Mouse (Mus musculus) thymus, adult 18-20 months (tissue): ENCODE data around the gene Mfsd4a.

Experiments used
- DNase-seq, 2 experiments: peaks; one replicate each; pipeline ENCODE4 v3.0.0; 2022; ENCODE audit warnings: mixed read lengths in 2 of 2

Mfsd4a gene

DNA sequence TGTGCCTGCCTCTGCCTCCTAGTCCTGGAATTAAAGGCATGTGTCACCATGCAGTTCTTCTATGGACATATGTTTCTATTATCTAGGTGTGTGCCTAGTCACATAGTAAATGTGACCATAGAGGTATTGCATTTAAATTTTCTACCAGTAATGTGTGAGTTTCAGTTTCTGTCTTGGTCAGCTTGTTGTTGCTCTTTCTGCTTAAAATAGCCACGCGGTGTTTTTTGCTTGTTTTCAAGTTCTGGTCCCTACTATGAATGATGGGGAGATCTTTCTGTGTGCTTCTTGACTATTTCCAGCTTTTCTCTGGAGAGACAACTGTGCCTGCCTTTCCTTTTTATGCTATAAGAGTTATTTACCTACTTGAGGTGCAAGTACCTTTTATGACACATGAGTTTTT, 56.1 kb downstream of the Mfsd4a start:
- DNase-seq: no peak

DNA sequence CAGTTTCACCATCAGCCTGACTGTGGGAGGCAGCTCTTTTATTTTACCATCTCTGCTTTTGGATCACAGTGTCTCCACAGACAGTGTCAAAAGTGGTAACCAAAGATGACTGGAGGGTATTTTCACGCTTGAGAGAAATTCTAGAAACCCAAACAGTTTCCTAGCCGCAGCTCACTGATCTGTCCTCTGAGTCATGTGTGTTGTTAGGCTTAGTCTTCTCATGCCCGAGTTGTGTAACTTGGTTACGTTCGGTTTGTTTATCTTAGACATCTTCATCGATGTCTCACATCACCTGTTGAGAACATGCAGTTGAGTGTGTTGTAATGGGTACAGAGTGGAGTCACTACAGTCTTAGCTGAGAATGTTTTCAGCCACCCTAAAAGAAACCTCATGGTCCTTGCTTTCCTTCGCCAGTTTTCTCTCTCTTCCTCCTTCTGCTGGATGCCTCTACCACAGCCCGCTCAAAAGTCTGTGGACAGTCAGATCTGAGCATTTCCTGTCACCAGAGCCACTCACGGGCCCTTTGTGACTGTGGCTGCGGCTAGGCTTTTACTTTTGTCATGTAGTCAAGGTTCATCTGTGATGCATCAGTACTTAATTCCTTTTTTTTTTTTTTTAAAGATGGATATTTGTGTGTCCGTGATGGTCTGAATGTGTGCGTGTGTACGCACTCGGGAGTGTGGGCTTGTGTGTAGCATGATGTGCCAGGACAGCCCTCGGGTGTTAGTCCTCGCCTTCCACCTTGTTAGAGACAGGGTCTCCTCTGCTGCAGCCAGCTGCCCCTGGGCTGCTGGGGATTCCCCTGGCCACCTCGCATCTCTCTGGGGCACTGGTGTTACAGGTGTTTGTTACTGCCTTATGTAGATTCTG, 57.0 kb downstream of the Mfsd4a start:
- DNase-seq: peak; percentile 17 to 58

DNA sequence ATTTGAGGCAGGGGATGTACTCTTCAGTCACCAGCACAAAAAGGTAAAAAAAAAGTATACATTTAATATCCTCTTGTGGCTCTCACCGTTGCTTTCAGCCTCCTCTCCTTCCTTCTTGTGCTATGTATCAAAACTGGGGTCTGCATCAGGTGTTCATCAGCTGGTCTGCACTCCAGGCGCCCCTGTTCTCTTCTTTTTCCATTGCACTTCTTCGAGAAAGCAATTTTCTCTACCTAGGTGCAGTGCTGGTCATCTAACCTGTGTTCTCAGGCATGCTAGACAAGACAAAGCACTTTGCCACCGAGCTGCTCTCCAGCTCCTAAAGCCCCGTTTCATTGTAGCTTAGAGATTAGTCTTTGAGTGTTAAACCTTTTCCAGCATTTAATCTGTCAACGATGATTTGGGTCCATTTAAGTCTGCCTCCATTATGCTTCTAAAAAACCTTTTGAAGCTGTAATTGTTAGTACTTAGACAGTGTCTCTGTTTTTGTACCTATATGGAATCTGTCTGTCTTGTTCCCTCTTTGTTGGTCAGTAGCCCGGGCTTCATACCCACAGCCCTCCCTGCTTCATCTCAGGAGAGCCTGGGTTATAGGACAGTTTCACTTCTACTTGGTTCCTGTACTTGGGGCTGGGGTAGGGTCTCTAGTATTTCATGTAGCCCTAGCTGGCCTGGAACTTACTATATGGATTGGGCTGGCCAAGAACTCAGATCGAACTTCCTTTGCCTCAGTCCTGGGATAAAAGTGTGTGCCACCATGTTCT, 58.8 kb downstream of the Mfsd4a start:
- no peak for DNase-seq

DNA sequence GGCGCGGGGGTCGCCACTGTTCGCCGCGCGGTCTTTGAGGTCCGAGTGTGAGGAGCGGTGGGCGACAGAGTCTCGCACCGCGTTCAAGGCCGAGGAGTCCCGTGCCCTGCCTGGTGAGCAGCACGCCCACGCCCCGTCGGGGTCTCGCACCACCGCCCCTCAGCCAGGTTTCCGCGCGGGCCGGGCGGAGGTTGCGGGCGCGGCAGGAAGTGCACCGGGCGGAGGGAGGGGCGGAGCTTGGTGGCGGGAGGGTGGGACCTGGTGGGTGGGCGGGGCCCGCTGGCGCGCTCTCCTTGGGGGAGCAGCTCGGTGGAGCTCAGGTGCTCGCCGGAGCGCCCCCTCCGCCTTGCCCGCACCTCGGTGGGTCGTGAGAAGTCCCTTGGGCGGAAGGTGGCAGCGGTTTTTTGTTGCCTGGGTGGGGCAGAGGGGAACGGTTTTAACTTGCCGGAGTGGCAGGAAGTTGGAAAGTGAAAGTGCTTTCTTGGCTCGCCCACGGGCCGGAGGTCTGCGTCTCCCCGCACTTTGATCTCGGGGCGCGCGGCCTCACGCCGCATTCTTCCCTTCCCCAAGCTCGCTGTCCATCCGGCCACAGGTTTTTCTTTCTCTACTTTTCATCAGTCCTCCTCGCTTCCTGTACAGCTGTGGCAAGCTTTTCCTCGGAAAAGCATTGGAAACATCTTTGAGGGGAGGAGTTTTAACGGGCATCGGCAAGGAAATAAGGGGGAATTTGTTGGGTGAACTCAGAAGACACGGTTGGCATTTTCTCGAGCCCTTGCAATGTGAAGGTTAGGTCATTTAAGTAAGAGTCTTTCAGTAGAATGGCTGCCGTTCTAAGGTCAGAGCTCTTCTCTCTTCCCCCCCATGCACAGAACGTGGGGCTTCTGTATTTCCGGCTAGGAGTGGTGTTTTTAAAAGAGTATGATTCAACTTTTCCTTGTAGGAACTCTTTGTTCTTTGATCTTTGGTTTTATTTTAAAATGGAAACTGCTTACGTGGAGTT, 59.7 kb downstream of the Mfsd4a start:
- peak; percentile 95 to 97 for DNase-seq

DNA sequence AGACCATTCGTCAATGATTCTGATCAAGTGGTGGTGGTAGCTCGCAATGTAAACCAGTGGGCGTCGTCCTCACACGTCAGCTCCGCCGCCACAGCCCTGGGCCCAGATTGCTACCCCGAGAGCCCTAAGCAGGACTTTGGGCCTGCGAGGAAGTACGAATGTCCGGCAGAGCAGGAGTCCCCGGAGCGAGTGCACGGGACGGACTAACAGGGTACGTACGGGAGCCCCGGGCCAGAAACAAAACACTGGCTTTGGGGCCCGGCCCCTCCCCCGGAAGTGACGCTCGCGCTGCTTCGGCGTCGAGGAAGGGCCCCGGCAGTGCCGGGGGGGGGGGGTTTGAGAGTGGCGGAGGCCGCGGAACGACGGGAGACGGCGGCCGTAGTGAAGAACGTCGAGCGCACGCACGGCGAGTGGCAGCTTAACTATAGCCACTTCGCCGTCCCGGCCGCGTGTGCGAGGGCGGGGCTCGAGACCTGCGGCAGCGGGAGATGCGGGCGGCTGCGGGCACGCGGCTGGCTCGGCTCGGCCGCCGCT, 60.5 kb downstream of the Mfsd4a start, which contains the start of gene Elk4:
Gene Elk4, plus strand, starts transcription at position 326 of the 534 bp plus-strand sequence.
- peak; percentile 80 to 84 for DNase-seq

DNA sequence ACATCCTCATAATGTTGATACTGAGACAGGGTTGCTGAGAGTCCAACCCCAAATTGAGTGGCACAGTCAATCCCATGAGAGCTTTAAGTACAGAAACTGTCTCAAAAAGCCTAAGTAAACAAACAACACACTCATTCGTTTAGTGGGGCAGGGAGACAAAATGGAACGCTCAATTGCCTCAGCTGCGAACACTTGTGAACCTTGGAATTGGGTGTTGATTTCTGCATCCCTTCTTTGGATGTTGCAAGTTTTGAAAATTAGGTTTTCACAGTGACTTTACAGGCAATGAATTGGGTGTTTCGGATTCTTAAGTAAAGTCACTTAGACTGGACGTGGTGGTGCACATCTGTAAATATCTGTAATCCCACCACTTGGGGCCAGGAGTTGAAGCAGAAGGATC, 61.1 kb downstream of the Mfsd4a start:
- DNase-seq: no peak

DNA sequence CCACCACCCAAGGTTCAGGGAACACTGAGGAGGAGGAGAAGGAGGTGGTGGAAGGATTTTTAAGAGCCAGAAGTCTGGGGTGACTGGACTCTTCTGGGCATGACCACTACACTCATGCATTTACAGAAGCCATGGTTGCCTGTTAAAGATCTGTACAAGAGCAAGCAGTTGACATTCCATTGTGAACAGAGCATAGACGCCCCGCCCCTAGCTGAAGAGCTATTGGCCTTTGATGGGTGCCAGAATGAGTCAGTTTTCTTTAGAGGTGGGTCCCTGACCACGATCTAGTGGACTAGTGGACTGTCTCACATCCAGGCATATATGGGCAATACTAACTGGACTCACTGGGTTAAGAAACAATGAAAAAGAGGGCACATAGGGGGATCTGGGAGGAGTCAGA, 61.8 kb downstream of the Mfsd4a start:
- DNase-seq: no peak

DNA sequence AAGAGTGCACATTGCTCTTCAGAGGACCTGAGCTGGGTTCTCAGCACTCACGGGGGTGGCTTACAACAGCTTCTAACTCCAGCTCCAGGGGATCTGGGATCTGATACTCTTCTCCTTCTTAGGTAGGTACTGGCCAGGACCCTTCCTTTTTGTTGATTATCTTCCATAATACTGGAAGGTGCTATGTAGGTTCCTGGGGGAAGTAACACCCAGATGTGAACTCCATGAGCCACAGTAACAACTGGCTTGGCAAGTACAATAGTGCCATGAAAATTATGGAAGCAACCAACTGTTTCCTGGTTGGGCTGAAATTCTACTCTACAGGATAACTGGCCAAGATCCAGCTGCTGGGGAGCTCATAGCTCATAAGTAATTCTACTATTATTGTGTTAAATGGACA, 62.4 kb downstream of the Mfsd4a start:
- DNase-seq: no peak

DNA sequence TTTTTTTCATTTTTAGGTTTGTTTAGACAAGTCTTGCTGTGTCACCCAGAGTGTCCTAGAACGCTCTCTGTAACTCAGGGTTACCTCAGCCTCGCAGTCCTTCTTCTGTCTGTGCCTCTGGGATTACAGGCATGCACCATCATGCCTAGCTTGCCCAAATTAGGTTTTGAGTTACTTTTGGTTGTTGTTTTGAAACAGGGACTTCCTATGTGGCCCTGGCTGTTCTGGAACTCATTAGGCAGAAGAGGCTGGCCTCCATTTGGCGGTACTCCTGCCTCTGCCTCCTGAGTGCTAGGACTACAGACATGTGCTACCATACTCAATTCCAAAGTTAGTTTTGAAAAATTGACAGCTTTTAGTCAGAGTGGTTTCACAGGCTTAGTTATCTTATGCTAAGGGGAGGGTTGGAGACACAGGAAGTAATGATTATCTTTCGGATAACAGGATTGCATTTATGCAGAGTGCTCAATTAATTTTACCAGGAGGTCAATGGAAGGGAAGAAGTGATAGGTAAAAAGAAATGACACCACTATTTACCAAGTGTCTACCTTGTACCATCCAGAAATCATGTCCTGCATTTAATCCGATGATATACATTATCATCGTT, 63.2 kb downstream of the Mfsd4a start:
- no peak for DNase-seq

DNA sequence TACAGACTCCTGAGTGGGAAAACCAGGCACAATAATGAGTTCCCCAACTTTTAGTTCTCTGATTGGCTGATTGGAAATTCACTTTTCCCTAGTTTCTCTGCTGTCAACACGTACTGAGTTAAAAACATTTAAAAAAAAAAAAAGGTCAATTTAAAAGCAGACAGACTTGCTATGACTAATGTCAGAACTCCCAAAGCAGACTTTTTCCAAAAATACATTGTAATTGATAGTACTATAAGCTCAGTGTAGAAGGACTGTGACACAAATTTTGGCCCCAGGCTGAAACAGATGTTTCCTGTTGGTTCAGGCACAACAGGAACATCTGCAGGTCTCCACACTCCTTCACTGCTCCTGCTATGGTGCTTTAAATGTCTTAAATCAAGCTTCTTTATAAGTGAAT, 64.0 kb downstream of the Mfsd4a start:
- no peak for DNase-seq

DNA sequence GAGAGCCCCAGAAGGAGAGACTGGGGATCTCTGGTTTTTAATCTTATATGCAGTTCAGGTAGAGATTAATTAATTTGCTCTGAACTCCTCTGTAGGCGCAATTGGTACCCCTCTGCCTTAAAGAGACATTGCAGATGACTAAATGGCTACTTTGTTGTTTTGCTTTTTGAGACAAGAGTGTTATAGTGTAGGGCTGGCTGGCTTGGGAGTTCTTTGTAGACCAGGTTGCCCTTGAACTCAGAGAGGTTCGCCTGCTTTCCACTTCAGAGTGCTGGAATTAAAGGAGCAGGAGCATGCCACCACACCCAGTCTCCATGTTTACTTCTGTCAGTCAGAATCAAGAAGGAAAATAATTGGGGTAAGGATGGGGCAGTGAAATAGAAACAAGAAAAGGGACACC, 64.8 kb downstream of the Mfsd4a start:
- DNase-seq: no peak

DNA sequence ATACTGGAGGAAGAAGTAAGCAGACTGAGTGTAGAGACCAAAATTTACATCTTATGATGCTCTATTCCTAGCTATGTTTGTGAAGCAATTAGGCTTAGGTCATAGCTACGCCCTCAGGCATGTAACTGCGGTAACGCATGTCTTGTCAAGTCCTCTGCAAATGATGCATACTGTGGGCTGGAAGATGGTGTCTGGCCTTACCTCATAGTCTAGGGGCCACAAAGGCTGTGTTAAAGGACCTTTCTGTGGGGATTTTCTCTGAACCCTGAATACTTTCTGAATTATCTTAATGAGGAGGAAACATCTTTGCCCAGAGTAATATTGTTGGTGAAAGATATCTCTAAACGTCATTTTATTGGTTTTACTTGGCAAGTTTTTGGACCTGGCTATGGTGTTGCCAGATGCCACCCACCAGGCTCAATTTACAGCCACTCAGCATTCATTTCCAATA, 66.0 kb downstream of the Mfsd4a start:
- DNase-seq: no peak

DNA sequence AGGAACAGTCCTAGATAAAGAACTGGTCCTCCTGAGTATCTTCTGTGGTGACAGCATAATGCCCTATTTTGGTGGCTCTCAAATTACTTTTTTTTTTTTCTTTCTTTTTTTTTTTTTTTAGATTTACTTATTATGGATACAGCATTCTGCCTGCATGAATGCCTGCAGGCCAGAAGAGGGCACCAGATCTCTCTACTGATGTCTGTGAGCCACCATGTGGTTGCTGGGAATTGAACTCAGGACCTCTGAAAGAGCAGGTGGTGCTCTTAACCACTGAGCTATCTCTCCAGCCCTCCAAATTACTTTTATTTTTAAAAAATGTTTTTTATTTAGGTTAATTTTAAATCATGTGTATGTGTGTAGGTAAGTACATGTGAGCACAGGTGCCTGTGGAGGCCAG, 67.4 kb downstream of the Mfsd4a start:
- DNase-seq: no peak

DNA sequence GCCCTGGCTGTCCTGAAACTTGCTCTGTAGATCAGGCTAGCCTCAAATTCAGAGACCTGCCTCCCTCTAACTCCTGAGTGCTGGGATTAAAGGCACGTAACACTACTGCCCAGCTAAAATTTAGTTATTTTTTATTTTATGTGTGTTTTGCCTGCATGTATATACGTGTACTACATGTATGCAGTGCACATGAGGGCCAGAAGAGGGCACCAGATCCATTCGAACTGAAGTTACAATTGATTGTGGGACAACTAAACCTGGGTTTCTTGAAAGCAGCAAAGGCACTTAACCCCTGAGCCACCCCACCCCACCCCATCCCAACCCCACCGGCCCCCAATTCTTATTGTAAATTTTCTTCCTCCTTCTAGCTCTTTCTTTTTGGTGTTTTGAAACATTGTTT, 72.8 kb downstream of the Mfsd4a start:
- peak; percentile 45 to 49 for DNase-seq

DNA sequence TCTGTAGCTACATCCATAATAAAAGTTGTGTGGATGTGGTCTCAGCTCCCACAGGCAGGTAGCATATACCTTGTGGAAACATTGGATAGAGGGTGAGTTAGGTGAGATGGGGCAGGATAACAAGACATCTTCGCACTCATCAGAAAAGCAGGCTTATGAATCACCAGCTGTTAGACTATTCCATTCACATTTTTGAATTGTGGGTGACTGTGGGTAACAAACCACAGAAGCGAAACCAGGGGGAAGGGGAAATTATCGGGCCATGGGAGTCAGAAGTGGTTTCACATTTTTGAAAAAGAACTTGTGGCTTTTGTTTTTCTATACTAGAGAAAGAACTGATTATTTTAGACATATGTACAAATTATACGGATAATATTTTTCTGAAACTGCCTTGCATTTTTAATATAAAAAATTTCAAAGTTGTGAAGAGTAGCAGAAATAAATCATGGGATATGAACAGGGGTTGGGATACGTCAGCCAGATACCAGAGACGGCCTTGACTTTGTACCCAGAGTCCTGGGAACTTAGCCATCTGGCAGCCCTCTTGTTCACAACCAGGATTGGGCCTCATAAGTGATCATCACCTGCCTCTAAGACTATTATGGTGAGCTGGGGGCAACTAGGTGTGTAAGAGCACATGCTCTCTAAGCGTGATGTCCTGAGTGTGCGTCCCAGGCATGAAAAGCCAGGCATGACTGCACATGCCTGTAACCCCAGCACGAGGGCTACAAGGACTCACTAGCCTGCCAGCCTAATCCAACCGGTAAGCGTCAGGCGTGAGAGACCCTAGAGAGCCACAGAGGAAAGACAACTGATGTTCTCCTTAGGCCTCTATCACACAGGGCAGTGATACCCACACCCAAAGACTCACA, 74.5 kb downstream of the Mfsd4a start:
- no peak for DNase-seq

DNA sequence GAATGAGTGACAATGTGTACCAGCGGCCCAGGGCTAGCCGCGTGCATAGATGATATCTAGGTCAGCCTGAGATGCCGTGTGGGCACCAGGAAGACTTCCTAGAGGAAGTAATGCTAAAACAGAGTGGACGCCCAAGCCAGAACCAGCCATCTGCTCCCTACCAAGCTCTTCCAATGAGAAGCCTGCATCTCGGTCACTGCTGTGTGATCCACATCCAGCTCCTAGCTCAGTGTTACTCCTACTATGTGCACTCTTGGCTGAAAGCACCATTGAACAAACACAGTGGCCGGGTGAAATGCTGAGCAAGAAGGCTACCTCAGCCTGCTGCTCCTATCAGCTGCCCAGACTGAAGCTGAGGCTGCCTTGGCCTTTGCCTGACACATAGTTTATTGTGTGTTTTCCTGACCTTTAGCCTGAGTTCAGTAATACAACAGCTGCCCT, 75.3 kb downstream of the Mfsd4a start:
- DNase-seq: no peak

DNA sequence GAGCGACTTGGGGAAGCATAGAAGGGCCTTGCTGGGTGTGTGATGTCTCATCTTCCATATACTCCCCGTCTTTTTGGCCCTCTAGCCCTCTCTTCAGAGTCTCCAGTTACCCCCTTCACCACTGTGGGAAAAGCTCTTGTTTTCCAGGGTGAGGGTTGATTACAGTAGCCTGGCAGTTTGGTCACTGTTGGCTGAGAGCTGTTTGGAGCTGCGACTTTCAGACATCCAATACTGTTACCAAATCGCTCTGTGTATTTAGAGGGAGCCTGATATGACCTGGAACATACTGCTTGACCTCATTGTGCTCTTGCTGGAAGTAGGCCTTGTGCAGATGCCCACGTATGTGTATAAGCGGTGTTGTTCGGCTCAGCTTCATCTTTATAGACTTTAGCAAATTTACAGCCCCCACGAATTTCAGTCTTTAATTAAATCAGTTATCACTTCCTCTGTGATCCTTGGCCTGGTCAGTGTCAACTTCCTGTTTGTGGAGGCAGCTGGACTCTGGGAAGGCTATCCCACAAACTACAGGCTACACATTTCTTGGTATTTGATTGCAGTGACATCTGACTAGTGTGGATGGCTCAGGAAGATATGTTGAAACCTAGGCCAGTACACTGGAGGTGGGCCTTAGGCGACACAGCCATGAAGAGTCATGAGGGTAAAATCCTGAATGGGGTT, 77.6 kb downstream of the Mfsd4a start:
- no peak for DNase-seq

DNA sequence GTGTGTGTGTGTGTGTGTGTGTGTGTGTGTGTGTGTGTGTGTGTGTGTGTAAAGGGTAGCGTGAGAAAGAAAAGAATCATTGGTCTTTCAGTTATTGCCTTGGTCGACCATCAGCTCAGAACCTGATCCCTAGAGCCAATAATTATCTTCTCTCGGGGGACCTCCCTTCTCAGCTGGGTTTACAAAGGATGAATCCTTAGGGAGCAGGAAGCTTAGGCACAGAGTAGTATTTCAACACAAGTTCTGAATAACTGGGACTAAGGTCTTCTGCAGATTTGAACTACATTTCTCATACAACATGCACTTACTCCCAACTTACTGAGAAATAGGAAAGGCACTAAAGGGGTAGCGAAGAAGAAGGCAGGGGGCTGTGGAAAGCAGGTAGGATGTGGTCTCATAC, 78.4 kb downstream of the Mfsd4a start:
- DNase-seq: no peak

DNA sequence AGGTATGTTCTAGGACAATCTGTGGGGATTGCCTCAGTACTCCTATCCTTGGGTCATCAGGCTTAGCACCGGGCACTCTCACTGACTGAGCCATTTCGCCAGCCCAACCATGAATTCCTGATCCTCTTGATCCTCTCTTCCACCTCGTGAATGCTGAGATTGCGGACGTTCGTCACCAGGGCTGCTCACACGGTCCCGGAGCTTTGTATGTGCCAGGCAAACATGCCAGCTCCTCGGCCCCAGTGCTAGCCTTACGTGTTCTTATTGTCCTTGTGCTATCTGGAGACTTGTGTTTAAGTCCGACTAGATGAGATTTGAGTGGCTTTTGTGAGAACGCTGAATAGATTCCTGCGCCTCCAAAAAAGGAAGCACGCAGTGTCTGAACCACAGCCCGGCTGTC, 80.4 kb downstream of the Mfsd4a start:
- no peak for DNase-seq

DNA sequence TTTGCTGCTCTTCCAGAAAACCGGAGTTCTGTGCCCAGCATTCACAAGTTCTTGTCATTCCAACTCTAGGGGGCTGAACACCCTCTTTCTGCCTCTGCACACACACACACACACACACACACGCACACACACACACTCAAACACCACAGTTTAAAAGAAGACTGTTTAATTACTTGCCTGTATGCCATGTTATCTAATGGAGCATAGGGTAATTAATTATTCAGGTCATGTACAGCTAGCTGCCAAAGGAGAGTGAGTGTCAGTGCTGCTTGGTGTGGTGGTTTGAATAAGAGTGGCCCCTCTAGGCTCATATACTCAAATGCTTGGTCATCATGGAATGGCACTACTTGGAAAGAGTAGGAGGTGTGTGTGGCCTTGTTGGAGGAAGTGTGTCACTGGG, 84.1 kb downstream of the Mfsd4a start:
- no peak for DNase-seq
